Mouse (Mus musculus) gastrocnemius, postnatal 10 days (tissue): Measurements from ENCODE around the gene Mrps23. TPM values are rescaled to one million over a fixed set of nuclear protein-coding genes. Genes with fewer than 3 reads are reported as not detected.

Experiments
- DNase-seq: peaks from one replicate; pipeline ENCODE4 v3.0.0; 2021; ENCODE audit warnings: mixed read lengths
- total RNA-seq, 2 experiments: library from RNA; stranded (reverse); gene quantifications; 2 replicates each; pipeline ENCODE4 v1.2.3; 2021

Mrps23 gene
- total RNA-seq, 2 experiments from 2014 or later = 121 to 133 TPM

DNA sequence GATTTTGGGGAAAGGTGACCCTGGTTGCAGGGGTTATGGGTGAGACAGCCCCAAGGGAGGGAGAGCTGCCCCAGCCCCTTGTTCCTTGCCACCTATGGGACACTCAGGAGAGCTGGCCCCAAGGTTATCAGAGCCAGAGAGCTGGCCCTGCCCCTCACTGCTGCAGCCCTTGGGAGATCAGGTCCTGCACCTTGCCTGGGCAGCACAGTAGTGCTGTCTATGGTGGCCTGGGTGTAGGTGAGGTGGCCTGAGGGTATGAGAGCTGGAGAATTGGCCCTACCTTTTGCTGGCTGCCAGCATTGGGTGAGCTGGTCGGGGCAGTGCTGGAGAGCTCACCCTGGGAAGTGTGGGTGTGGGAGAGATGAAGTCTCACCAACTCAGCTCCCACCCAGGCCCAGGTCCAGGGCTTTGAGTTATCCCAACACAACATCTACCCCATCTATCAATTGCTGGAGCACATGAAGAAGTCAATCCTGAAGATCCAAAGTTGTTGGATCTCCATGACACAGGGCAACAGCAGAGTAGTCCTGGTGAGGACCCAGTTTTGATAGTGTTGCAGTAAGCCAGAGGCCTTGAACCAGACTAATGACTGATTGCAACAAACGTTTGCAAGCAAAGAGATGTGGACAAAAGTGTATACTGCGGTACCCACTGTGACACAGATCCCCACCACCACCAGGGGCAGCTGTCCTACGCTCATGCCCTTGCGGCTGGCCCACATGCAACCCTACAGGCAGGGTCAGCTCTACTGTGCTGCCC, 7.8 kb downstream of the Mrps23 start:
- no peak for DNase-seq

DNA sequence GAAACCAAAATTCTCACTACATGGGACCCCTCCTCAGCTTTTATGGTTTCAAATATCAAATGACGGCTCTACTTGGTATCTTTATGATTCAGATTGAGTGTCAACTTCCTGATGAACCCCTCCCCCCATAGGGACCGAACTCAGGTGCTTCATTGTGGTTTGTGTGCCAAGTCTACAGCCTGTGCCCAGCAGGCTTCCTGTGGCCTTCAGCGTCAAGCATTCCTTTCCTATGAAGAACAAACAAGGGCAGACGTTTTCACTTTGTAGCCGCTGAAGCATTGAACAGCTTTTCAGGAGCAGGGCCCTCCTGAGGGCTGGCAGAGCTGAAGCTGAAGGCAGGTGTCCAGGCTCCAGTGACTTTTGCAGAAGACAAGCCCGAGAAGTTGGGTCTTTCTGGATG, 9.6 kb downstream of the Mrps23 start:
- no peak for DNase-seq

DNA sequence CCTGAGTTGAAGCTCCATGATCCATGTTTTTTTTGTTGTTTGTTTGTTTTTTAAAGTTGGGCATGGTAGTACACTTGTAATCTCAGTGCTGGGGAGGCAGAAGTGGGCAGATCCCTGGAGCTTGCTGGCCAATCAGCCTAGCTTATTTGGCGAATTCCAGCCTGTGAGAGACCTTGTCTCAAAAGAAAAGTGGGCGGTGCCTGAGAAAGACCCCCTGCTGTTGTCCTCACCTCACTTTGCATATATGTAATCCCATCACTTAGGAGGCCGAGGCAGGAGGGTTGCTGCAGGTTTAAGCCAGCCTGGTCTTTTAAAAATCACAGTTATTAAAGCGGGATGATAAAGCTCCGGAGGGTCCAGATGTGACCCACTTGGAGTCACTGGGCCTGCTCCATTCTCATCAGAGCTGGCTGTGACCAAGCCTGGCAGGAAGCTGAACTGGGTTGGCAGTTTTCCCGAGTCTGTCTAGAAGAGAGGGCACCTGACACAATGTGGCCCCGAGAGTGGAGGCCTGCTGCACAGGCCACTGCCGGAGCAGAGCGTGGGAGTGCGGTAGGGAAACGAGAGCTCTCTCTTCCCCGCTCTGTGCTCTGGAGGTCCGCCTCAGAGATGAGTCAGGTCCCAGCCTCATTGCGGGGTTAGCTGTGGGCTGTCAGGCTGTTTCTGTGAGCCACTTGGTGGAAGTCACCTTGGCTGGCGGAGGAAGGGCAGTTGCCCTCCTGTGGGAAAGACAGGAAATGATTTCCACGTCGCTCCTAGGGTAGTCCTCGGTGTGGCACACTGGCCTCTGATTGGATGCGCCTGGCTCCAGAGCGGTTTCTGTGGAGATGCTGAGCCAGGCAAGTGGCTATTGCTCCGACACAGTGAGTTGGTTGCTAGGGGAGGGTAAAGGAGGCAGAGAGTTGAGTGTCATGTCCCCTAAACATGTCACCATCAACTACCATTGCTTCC, 11.0 kb downstream of the Mrps23 start:
- no peak for DNase-seq

DNA sequence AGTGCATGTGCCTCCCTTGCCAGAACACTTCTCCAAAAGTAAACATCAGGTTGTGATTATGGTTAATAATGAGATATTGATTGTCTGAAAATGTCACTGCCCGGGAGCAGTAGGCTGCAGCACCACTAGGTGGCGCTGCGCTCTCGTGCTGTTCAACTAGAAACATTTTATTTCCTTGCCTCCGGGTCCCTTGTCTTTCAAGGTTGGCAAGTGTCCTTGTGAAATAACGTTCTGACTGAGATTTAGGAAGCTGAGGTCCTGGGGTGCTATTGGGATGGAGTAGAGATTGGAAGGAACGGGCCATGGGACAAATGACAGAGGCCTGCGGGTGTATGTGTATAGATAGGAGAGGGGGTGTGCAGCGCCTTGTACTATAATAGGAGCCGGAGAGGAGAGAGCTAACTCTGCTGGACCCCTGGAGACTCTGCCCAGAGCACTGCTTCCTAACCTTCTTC, 12.1 kb downstream of the Mrps23 start:
- DNase-seq = peak; percentile 70

DNA sequence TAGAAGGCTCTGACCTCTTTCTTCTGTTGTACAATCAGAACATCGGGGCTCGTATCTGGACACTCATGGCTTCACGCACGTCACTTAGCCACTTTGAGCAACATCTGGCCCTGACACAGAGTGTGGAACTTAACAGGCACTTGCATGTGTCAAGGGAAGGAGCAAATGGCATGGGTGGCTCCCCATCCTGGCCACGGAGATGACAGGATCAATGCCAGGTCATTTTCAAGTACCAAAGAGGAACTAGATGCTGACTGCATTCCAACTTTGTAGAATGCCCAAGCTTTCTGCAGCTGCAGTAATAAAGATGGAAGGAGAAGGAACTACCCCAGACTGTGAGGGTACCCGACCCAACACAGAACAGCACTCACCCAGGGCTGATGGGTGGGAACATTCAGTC, 14.0 kb downstream of the Mrps23 start:
- no peak for DNase-seq

DNA sequence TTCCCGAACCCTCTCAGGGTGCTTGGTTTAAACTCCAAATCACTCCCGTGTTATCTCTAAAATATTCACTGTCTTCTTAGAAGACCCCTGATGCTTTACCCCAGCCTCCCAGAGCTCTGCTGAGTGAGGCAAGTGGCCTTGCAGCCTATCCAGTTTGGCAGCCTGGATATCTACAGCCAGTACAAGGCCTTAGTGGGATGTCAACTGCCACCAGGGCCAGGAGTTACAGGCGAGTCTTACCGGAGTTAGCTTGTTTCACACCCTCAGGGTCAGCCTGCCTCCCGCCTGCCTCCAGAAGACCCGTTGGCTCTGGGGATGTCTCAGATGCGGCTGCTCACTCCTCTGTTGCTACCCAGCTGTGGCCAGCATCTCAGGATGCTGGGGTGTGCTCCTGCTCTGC, 14.4 kb downstream of the Mrps23 start:
- DNase-seq = no peak

DNA sequence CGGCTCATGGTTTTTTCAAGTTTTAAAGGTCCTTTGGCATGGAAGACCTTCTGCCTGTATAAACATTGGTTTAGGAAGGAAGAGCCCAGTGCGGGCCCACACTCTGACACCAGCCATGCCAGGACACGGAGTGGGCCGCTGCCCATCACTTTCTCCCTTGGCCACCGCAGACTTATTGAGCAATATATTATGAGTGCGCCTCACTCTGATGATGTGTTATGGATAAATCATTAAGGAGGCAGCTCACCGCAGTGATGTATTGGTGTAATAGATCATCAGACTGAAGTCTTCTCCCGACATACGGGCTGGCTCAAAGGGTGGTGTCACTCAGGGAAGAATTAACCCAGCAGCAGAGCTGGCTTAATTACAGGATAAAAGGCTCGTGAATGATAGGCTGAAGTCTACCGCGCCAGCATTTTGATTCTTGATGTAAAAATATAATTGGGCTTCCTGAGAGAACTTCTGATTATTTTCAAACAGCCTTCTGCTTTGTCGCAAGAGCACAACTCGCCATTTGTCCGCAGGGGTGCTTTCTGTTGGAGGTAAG, 17.8 kb downstream of the Mrps23 start:
- DNase-seq = no peak

DNA sequence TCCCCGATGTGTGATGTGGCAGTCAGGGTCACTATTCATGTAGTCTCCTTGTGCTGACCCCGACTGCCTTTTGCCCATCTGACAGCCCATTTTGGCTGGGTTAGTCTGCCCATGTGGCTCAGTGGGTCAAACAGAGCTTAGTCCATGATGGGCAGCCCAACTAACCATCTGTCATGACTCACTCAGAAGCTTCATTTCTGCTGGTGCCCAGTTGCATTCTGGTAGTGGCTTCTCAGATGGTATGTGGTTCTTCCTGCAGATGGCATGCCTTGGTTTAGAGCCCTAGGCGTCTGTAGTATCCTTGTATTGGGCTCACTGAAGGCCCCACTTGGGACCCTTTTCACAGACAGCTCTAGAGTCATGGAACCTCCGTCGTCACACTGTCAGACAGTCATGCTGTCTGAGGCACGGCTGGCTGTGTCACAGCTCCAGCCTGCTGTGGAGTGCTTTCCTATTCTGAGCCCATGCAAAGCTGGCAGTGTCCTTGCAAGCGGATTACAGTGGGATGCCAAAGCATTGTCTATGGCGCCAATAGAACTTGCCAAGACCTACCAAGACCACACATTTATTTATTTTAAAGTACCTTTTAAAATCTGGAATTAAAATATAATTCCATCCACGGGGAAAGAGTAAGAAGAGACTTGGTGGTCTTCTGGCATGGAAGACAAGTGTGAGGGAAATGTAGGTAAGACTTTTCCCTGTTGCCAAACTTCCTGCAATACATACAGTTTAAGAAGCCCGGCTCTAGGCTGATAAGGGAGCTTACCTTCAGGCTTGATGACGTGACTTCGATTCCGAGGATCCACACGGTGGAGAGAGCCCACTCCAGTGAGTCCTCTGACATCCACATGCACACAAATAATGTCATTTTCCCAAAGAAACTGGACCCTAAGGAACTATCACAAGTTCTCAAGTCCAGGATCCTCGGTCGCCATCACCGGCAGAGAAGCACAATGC, 23.1 kb downstream of the Mrps23 start:
- no peak for DNase-seq

DNA sequence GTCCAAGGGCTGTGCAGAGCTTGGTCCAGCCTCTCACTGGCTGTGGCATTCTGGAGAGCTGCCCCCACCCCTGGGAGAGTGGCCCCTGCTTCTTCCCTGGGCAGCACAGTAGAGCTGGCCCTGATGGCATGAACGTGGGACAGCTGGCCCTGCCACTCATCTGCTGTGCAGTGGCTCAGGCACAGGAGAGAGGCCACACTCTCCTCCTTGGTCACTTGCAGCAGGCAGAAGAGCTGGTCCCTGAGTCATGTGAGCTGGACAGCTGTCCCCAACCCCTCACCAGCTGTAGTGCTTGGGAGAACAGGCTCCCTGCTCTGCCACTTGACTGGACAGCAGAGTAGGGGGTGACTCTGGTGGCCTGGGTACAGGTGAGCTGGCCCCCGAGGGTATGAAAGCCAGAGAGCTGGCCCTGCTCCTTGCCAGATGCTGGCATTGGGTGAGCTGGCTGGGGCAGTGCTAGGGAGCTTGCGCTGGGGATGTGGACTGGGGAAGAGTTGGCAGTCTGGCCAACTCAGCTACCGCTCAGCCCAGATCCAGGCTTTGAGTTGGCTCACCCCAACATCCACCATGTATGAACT, 27.1 kb downstream of the Mrps23 start:
- peak; percentile 74 for DNase-seq

DNA sequence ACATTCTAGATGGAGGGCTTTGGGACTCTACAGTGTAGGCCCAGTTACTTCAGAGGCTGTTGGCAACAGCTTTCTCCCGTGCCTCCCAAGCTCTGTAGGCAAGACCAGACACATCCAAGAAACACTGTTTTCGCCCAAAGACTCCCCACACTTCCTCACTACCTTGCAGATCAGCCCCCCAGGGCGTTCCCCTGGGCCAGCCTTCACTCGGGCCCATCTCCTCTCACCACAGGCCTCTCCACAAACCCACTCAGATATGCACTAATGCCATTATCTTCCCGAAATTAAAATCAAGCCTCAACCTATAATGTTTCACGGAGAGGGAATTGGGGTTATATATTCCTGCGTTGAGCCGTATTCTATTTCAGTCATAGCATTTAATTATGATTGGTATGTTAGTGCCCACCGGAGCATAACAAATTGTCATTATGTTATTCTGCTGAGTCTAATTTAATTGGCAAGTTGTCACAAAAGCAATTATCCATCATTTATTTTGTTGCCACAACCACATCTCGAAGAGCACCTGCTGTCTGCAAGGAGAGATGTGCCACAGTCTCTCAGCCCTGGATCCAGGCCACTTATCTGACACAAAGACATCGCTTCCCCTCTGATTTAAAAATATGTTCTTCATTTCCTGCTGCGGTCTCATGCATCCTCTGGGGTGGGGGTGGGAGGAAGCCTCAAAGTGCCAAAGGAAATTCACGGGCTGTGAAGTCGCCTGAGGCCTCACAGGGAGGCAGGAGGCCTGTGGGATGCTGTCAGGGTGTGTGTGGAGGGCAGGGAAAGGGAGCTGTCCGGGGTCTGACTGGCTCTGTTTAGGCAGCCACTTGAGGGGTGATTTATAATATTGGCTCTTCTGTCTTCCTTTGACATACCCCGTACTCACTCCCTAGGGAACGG, 29.6 kb downstream of the Mrps23 start:
- no peak for DNase-seq

DNA sequence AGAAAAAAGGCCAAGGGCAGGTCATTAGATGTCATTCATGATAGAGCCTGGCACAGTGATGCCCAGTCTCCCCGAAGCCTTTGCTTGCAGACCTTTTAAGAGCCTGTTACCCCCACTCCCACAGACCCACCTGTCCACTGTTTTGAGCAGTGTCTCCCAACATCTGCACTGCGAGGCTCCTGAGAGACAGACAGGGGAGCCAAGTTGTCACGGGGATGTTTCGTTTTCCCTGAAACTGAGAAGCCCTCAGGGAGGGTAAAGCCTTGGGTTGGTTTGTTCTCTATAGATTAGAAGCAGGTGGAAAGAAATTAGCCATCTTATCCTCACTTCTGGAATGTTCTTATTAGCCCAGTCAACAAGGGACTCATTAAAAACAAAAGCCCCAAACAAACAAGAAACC, 30.6 kb downstream of the Mrps23 start:
- DNase-seq = no peak

DNA sequence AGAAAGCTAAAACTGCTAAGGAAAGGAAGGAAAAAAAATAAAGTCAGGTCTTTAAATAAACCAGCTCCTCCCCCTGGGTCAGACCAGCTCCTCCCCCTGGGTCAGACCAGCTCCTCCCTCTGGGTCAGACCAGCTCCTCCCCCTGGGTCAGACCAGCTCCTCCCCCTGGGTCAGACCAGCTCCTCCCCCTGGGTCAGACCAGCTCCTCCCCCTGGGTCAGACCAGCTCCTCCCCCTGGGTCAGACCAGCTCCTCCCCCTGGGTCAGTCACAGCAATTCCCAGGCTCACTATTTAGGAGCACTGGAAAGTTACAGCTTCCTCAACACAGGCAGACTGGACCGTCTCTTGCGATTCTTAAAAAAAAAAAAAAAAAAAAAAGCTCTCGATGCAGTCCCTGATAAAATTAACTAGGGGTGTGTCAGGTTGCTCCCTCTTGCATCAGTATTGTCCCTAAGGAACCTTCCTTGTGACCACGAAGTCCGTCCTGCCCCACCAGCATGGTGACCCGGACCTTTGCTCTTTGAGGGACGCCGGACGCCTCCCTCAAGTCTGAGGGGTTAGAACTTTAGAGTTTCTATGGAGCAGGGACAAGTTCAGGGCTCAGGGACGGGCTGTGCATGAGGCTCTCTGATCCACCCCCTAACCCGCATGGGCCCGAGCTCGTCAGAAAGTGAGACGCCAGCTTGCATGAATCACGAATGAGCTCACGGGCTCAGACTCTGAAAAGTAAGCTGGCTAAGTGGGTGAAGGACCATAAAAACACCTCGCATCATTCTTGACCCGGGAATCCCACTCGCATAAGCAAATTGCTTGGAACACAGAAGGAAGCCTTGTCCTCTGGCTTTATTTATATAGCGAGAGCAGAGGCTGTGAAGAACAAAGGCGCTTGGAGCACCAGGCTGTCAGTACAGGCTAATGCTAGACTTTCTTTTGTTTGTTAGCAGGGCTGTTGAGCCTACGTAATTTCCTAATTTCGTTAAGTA, 31.3 kb downstream of the Mrps23 start:
- DNase-seq = peak; percentile 26

DNA sequence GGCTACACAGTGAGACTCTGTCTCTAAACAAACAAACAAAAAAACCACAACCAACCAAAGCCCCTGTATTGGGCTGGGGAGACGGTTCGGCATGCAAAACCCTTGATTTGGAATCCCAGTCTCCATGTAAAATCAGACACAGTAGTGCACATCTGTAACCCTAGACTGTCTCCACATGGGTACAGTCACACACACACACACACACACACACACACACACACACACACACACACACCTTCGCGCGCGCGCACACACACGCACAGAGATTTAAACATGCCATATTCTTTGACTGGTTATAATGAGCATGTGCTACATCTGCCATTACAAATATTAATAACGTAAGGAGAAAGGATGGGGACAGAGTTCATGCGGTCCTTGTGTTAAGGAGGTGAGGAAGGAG, 36.1 kb downstream of the Mrps23 start:
- DNase-seq = no peak

DNA sequence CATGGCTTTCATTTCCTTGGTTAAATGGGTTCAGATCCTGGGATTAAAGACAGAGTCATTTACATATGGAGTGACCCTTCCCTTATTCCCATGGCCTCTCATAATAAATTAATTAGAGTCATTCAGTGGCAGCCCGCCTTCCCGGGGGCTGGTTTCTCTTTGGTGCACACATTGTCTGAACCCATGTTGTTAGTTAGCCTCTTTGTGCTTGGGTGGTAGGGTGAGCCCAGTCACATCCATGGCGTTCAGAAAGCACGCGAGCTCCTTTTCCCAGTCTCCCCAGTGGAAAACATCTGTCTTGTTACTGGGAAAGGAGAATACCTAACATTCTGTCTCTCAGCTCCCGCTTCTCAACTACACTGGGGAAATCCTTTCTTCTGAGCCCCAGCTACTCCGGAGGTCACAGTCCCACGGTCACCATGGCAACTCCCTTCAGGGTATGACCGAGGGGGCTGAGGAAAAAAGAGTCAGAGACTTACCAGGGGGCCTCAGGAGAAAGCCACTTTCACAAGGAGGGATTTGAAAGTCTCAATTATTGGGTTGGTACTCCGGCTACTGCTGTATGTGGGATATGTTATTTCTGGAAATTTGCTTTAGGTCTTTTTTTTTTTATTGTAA, 36.7 kb downstream of the Mrps23 start:
- DNase-seq = no peak

DNA sequence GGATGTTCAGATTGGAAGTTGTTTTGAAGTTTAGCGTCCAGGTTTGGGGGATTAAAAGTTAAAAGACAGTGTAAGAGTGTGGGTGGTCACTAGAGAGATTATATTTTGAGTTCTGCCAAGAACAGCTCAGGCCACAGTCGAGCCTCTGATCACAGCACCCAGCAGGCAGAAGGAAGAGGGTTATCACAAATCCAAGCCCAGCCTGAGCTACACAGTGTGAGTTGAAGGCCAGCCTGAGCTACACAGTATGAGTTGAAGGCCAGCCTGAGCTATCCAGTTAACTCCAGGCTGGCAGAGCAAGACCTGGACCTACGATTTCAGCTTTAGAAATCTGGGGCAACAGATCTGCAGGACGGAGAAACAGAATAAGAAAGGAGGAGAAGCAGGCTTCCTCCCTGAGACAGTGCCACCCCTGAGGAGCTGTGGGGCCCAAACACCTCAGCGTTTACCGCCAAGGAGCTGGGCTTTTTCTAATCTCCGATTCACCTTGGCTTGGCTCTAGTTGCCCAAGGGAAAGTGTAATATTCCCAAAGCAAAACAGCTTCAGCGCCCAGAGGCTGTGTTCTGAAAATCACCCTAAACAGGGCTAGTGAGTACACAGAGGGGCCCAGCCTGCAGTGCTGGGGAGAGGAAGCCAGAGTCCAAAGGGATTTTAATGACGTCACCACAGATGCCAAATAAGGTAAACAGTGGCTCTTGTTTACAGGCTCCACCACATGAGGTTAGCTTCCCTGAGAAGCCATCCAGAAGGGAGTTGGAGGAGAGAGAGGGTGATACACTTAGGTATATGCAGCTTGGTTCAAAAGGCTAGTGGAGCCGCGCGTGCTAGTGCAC, 37.5 kb downstream of the Mrps23 start:
- DNase-seq = no peak

DNA sequence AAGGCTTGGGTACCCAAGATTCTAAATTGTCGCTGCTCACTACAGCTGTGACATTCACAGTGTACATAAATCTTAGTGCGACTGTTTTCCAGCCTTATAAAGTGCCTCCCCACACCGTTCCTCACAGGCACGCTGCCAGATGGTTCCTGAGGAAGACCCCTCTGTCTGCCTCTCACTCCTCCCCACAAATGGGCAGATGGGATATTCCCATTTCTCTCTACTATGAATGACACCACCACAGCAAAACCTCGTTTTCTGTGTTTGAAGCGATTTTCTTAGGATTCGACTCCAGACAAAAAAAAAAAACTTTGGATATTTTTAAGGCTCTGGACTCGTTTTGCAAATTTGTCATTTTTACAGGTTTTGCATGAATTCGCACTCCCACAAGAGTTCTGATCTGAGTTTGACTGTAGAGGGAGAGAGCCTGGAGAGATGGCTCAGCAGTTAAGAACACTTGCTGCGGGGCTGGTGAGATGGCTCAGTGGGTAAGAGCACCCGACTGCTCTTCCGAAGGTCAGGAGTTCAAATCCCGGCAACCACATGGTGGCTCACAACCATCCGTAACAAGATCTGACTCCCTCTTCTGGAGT, 41.5 kb downstream of the Mrps23 start:
- DNase-seq = no peak

DNA sequence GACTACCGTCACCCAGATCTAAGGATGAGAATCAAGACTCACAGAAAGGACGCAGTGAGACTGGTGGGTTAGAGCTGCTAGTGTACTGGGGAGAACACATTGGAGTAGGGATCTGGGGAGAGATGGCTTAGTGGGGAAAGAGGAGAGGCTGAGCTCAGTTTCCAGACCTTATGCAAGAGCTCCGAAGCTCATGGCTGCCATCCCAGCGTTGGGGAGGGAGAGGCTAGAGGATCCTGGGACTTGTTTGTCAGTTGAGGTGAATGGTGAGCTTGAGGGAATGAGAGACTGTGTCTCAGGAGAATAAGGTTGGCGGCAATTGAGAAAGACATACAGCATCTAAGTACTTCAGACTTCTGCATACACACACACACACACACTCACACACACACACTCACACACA, 44.4 kb downstream of the Mrps23 start:
- DNase-seq = no peak
